Mouse (Mus musculus): ENCODE measurements around the gene Tmem196.

DNA sequence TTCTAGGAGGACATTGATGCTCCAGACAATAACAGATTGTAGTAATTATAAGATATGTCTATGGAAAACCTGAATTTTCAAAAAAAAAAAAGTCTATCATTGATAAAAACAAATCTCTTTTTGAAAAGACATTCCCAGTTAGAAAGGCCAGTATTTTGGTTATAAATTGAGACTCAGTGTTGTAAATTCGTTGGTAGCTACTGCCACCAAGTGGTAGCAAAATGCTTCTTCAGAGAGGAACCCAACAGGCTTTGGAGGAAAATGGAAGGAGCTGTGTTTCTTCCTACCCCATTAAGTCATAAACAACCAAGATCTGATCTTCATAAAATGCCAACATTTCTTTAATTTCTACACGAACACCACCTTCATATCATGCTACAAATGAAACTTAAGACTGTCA, 36.1 kb downstream of the Tmem196 start:
- TF ChIP-seq POLR2A (IDR thresholded peaks at IDR 0.05; ENCODE audit: borderline replicate concordance, control insufficient read depth, low read depth, low read length): no peak
- no peak for TF ChIP-seq CTCF (IDR thresholded peaks at IDR 0.05; ENCODE audit: control insufficient read depth, insufficient read depth, low read length)
